Mouse (Mus musculus): Measurements from ENCODE around the gene Stk25.

- TF ChIP-seq CTCF (IDR thresholded peaks at IDR 0.05; ENCODE audit: low read depth) (no peak), EP300 (IDR thresholded peaks at IDR 0.05; ENCODE audit: low read depth) (no peak)
Measured at GRCm38 (mm10) chr1:93618948-93619347, 39.5 kb downstream of the Stk25 start.

All from liver, embryonic 14.5 days (tissue).